Mouse (Mus musculus): ENCODE results near the gene Lrmda. TPM values are rescaled to one million over a fixed set of nuclear protein-coding genes. Genes with fewer than 3 reads are reported as not detected.

The Lrmda gene
- polyA plus RNA-seq, 1 experiment from 2014 or later: 0.20 TPM

DNA sequence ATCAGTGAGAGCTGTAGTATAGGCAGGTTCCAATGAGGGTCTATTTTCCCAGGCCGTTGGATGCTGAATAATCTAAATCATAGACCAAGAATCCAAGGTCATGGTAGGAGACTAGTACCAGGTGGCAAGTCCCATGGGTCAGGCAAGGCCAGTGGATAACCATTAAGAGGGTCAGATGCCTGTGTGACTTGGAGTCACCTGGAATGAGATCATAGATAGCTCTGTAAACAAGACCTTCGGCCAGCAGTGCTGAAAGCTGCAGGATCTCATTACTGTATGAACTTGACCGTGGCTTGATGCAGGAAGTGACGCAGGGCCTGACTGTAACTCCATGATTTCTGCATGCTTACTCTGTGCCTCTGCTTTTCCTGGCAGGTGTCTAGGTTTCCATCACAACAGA is 402.2 kb downstream of the Lrmda start:
- Histone ChIP-seq H3K4me3 (no peak overlapping the region), H3K27ac (no peak overlapping the region), H3K27me3 (ENCODE audit: poor library complexity, severe bottlenecking) (peaks cover 59% of the 10 kb centered on the region), H3K9me3 (no peaks in the 10 kb centered on the region), H3K36me3 (replicated peaks) (no peaks in the 10 kb centered on the region), H3K4me1 (peaks cover 11% of the 10 kb centered on the region; the same call in 1 of the 2 replicates)
- no peak for DNase-seq (ENCODE audit: extremely low spot score, low spot score)
- 89% methylated on average over 4 of the region's 4 CpGs for WGBS

DNA sequence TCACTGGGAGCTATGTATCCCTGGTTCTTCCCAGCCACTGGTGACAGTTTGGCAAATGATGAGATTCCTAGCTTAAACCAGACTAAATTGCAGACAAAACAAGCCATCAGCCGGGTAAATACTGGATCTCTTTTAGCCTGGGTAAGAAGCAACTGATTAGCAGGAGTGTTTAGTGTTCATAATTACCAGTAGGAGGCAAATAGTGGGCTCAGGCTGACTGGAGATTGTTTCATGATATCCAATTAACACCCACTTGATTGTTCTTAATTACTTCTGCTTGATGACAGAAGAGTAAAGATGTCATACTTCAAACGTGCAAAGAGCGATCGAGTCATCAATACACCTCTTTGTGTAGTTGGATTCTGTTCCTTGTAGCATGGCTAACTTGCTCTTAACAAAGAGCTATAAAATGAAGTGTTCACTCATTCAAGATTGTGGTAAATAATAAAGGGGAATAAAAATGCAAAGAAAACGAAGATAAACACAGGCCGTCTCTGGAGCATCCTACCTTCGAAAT is 405.6 kb downstream of the Lrmda start:
- Histone ChIP-seq H3K27me3 (ENCODE audit: poor library complexity, severe bottlenecking) (peaks cover 68% of the 10 kb centered on the region), H3K4me1 (peaks cover 11% of the 10 kb centered on the region; the same call in 1 of the 2 replicates), H3K27ac (no peak overlapping the region), H3K9me3 (no peaks in the 10 kb centered on the region), H3K4me3 (no peak overlapping the region), H3K36me3 (replicated peaks) (no peaks in the 10 kb centered on the region)
- WGBS: 70% methylated on average over 7 of the region's 7 CpGs
- DNase-seq (ENCODE audit: extremely low spot score, low spot score): no peak

DNA sequence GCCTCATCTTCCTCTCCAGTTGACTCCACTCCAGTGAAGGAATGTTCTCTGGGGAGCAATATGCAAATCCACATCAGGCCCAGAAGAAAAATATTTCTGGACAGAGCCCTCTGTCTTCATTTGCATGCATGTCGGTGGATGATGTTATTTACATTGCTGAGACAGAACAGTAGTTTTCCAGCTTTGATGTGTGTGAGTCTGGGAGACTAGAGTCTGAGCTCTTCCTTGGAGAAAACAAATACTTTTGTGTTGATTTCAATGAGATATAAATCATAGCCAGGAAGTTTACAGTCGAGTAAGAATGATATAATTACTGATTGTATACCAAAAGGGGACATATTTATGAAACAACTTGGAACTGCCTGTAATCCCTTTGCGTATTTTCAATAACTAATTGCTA is 415.9 kb downstream of the Lrmda start:
- 83% methylated on average over 3 of the region's 3 CpGs for WGBS
- peaks cover 52% of the 10 kb centered on the region for H3K27me3 ChIP-seq (ENCODE audit: poor library complexity, severe bottlenecking)
- DNase-seq (ENCODE audit: extremely low spot score, low spot score): no peak

DNA sequence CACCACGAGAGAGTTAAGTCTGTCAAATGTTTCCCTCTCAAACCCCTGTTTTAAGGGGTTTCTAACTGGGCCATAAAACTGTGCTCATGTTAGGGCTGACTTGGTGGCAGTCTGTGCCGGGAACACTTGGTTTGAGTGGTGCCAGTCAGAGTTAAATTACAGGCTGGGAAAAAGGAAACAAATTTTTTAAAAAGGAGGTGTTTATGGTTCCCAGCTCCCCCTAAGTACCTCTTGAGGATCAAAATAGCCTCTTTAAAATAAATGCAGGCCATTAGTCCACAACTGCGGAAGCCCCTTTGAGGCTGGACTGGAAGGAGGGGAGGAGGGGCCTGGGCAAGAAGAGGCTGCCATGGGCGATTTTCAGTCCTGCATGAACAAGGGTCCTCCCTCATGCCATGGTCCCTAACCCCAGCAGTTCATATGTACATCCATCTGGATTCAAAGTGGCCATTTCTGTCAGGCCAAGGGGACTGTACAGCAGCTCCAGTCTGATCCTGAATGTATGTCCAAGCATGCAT is 416.4 kb downstream of the Lrmda start:
- Histone ChIP-seq H3K9me3 (no peaks in the 10 kb centered on the region), H3K4me3 (no peak overlapping the region), H3K36me3 (replicated peaks) (no peaks in the 10 kb centered on the region), H3K27ac (no peak overlapping the region), H3K27me3 (ENCODE audit: poor library complexity, severe bottlenecking) (peaks cover 55% of the 10 kb centered on the region), H3K4me1 (peaks cover 15% of the 10 kb centered on the region)
- 72% methylated on average over 4 of the region's 4 CpGs for WGBS
- no peak for DNase-seq (ENCODE audit: extremely low spot score, low spot score)

More for the DNA sequence above, 415.9 kb downstream of the Lrmda start:
- peaks cover 10% of the 10 kb centered on the region for H3K4me1 ChIP-seq
- no peak overlapping the region for H3K27ac ChIP-seq
- no peaks in the 10 kb centered on the region for H3K36me3 ChIP-seq (replicated peaks)
- H3K4me3 ChIP-seq: no peak overlapping the region
- H3K9me3 ChIP-seq: no peaks in the 10 kb centered on the region

DNA sequence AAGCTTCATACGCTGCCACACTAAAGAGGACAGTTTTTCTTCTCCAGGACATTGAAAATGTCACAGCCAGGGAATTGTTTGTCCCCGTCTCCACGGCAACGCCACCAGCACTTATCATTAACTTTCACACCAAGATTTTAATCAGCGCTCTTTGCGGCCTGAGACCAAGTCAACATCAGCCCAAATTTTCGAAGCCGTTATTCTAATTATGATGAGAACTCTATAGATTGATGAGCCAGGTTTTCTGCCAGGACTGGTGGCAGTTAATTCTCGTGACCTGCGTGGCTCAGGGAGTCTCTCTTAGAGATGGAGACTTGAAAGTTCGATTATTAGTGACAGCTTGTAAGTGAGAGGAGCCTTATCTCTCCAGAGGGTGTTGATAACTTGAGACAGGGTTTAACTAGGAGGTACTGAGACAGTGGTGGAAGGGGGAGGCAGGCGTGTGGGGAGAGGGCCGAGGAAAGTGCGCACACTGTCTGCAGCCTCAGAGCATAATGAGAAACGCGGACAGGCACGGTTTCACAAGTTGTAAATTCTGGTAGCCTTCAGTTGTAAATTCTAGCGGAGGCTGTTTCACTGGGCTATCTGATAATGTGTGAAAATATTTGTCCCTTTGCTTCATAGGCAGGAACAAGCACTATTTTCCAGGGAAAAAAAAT is 421.0 kb downstream of the Lrmda start:
- Histone ChIP-seq H3K4me3 (no peak overlapping the region), H3K4me1 (peaks cover 40% of the 10 kb centered on the region), H3K27me3 (ENCODE audit: poor library complexity, severe bottlenecking) (peaks cover 85% of the 10 kb centered on the region), H3K9me3 (no peaks in the 10 kb centered on the region), H3K27ac (0 out of 2 replicates have a peak overlapping the region, but pooled peaks have one; percentile 12), H3K36me3 (replicated peaks) (no peaks in the 10 kb centered on the region)
- WGBS: 37% methylated on average over 18 of the region's 18 CpGs
- DNase-seq (ENCODE audit: extremely low spot score, low spot score): peak; percentile 42

DNA sequence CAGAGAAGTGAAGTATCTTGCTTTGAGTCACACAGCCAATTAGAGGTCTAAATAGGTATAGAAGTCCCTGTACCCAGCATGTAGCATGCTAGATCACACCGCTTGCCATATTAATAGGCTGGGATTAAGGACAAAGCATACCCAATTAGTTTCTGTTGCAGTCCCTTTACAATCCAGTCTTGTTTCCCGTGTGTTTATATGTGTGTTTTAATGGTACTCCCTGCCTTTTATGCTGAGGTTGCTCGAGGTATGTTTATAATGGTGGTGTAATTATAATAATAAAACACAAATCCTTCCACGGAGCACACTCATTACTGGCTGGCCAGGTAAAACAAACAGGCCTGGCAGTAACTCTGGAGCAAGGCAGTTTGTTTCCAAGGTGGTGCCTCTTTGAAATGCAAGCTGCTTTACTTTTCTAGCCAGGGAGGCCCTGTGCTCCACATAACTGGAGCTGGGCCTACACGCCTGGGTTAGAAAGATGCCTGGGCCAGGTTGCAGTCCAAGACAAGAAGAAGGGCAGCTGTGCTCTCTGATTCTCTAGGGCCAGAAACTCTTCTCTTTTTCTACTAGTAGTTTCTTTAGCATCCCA is 422.4 kb downstream of the Lrmda start:
- WGBS: 53% methylated on average over 5 of the region's 5 CpGs
- no peak overlapping the region for H3K4me3 ChIP-seq
- no peak overlapping the region for H3K27ac ChIP-seq
- H3K9me3 ChIP-seq: no peaks in the 10 kb centered on the region
- no peaks in the 10 kb centered on the region for H3K36me3 ChIP-seq (replicated peaks)
- H3K4me1 ChIP-seq: peaks cover 40% of the 10 kb centered on the region
- no peak for DNase-seq (ENCODE audit: extremely low spot score, low spot score)
- H3K27me3 ChIP-seq (ENCODE audit: poor library complexity, severe bottlenecking): peaks cover 90% of the 10 kb centered on the region

DNA sequence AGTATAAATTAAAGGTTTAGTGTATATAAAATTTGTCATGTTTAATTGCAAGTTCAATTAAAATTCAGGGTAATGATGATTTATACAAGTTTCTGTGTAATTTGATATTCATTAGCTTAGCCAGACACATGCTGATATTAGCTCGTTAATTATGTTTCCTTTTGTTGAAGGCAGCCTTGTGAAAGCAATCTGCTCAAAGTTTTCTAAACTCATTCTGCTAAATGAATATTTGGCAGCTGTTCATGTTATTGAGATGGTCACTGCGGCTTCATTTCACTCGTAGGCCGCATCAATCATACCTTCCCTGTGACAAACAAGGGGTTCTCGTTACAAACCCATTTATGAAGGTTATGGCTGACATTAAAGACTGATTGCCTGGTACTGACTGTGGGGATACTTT is 423.2 kb downstream of the Lrmda start:
- Histone ChIP-seq H3K4me1 (peaks cover 40% of the 10 kb centered on the region), H3K27ac (no peak overlapping the region), H3K36me3 (replicated peaks) (no peaks in the 10 kb centered on the region), H3K27me3 (ENCODE audit: poor library complexity, severe bottlenecking) (peaks cover 92% of the 10 kb centered on the region), H3K4me3 (no peak overlapping the region), H3K9me3 (no peaks in the 10 kb centered on the region)
- DNase-seq (ENCODE audit: extremely low spot score, low spot score): no peak
- WGBS: 74% methylated on average over 5 of the region's 5 CpGs

DNA sequence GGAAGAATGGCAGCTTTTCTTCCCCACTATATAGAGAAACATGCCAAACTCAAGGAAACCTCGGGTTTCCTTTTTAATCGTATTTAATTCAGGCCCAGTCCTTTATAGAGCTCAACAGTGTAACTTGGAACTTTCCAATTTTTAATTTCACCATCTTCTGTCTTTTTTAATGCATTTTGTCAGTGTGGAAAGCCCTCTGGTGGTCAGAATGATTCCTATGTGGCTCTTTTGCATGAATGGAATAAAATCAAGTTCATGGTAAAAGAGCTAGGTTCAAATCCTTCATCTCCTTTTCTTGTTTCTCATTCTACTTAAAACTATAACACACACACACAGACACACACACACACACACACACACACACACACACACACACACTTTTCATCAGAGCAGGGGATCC is 425.0 kb downstream of the Lrmda start:
- Histone ChIP-seq H3K27me3 (ENCODE audit: poor library complexity, severe bottlenecking) (peaks cover 91% of the 10 kb centered on the region), H3K9me3 (no peaks in the 10 kb centered on the region), H3K36me3 (replicated peaks) (no peaks in the 10 kb centered on the region), H3K4me3 (no peak overlapping the region), H3K4me1 (peaks cover 39% of the 10 kb centered on the region), H3K27ac (no peak overlapping the region)
- DNase-seq (ENCODE audit: extremely low spot score, low spot score): no peak
- WGBS: 88% methylated on average over 2 of the region's 2 CpGs

DNA sequence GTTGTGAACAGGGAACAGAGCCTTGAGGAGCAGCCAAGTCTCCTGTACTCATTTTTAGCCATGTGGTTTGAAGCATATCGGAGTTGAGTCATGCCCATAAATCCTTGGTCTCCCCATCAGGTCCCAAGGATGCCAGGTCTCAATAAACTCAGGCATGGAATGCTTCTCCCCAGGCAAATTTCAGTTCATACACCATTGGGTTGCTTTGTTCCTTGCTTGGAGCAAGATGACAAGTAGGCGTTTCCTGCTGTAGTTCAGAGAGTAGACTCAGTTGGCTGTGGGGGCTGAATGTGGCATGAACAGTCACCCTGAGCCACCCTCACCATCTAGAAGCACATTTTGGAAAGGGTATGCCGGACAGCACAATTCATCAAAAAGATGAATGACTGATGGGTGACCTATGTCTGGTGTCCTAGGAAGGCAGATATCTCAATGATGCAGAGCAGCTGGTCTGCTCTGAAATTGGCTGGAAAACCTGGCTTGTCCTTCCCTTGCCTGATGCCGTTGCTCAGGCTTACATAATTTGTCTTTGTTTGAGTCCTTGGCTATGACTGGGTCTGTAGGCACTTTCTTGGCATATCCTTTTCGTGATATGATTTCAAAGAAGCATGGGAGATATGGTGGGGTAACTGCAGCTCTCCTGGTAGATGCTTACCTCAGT is 425.8 kb downstream of the Lrmda start:
- H3K9me3 ChIP-seq: no peaks in the 10 kb centered on the region
- H3K4me3 ChIP-seq: no peak overlapping the region
- no peak overlapping the region for H3K27ac ChIP-seq
- H3K4me1 ChIP-seq: peaks cover 32% of the 10 kb centered on the region
- peaks cover 92% of the 10 kb centered on the region for H3K27me3 ChIP-seq (ENCODE audit: poor library complexity, severe bottlenecking)
- no peaks in the 10 kb centered on the region for H3K36me3 ChIP-seq (replicated peaks)
- WGBS: 92% methylated on average over 5 of the region's 5 CpGs
- DNase-seq (ENCODE audit: extremely low spot score, low spot score): no peak

DNA sequence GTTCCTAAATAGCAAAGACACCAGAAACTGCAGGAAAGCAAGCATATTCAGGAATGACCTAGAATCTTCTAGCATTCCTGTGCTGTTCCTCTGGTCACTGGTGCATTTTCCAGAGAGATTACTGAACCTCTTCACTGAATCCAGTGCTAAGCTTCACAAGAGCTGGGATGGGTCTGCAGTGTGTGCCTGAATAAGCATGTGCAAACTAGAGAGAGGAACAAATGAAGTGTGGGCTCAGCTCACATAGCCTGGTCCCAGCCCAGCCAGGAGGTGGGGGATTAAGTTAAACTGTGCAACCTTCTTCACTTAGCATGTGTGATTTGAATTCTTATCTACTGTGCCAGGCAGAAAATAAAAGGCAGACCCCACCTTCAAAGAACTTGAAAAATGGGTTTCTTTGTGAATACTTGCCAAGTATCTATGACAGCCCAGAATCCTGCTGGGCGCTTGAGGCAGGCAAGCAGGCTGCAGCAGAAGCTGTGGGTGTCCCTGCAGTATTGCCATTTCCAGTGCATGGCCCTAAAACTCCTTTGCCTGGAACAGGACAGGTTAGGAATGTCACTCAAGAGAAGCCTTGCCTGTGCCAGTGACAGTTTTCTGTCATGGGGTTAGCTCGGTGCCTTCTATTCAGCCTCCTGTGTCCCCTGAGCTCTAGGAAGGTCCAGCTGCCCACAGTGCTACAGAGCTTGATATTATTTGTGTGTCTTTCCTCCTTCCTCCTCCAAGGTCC is 426.5 kb downstream of the Lrmda start:
- no peak overlapping the region for H3K4me3 ChIP-seq
- H3K4me1 ChIP-seq: peaks cover 24% of the 10 kb centered on the region
- DNase-seq (ENCODE audit: extremely low spot score, low spot score): no peak
- H3K27me3 ChIP-seq (ENCODE audit: poor library complexity, severe bottlenecking): peaks cover 93% of the 10 kb centered on the region
- H3K9me3 ChIP-seq: no peaks in the 10 kb centered on the region
- no peak overlapping the region for H3K27ac ChIP-seq
- WGBS: 83% methylated on average over 2 of the region's 2 CpGs
- H3K36me3 ChIP-seq (replicated peaks): no peaks in the 10 kb centered on the region

DNA sequence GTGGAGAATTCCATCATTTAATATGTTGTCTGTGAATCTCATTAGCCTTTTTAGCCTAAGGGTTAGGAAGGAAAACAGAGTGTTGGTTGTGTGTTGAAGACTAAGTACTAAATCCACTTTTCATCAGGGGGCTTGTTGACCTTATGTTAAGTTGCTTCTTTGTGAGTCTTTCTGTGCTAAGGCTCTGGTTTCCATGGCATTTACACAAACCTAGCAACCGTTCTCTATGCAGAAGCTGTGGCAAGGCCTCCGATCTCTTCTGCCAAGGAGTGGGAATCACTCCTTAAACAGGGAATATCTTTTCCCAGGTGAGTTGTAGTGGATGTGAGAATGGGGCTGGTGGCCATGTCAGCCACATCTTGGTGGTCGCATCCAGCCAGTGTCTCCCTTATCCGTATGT is 432.1 kb downstream of the Lrmda start:
- H3K9me3 ChIP-seq: no peaks in the 10 kb centered on the region
- WGBS: 86% methylated on average over 4 of the region's 4 CpGs
- H3K27me3 ChIP-seq (ENCODE audit: poor library complexity, severe bottlenecking): peaks cover 82% of the 10 kb centered on the region
- H3K4me3 ChIP-seq: no peak overlapping the region
- no peak for DNase-seq (ENCODE audit: extremely low spot score, low spot score)
- H3K4me1 ChIP-seq: peaks cover 5% of the 10 kb centered on the region
- H3K27ac ChIP-seq: no peak overlapping the region
- no peaks in the 10 kb centered on the region for H3K36me3 ChIP-seq (replicated peaks)

DNA sequence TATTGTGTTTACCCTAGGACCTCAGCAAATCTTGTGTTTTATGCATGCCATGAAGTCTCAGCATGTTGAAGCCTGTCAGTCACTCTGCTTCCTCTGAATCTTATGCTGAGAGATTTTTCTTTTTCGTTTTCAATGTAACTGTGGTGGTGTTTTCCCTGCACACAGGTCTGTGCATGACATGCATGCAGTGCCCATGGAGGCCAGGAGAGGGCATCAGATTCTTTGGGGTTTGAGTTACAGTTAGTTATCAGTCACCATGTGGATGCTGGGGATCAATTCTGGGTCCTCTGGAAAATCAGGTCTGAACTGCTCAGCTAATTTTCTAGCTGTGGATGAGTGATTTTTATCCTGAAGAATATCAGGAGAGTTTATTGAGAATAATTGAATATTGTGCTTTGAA is 444.8 kb downstream of the Lrmda start:
- Histone ChIP-seq H3K27me3 (ENCODE audit: poor library complexity, severe bottlenecking) (peaks cover 17% of the 10 kb centered on the region), H3K36me3 (replicated peaks) (no peaks in the 10 kb centered on the region), H3K27ac (no peak overlapping the region), H3K9me3 (peaks cover 4% of the 10 kb centered on the region; the same call in 1 of the 2 replicates), H3K4me1 (no peaks in the 10 kb centered on the region), H3K4me3 (no peak overlapping the region)
- 87% methylated on average over 1 of the region's 1 CpGs for WGBS
- DNase-seq (ENCODE audit: extremely low spot score, low spot score): no peak

All from forebrain, embryonic 10.5 days (tissue).